Mouse (Mus musculus) left cerebral cortex, adult 8-10 months (tissue): ENCODE results near the gene Coq8b. TPM values are rescaled to one million over a fixed set of nuclear protein-coding genes. Genes with fewer than 3 reads are reported as not detected.

ENCODE experiments used
- DNase-seq, 2 experiments: peaks; one replicate each; pipeline ENCODE4 v3.0.0; 2022; ENCODE audit warnings: low spot score in 2 of 2
- microRNA-seq, 2 experiments: library from miRNA; unstranded; fragments of <30 nt; microRNA quantifications; one replicate each; pipeline ENCODE4 v1.2.0; 2022
- total RNA-seq, 4 experiments: library from RNA; stranded (reverse); gene quantifications; 2 replicates each; pipeline ENCODE4 v1.2.4; 2022

The Coq8b gene
- total RNA-seq, 4 experiments from 2014 or later, result 29.8 to 38.9 (median 32.2) TPM

DNA sequence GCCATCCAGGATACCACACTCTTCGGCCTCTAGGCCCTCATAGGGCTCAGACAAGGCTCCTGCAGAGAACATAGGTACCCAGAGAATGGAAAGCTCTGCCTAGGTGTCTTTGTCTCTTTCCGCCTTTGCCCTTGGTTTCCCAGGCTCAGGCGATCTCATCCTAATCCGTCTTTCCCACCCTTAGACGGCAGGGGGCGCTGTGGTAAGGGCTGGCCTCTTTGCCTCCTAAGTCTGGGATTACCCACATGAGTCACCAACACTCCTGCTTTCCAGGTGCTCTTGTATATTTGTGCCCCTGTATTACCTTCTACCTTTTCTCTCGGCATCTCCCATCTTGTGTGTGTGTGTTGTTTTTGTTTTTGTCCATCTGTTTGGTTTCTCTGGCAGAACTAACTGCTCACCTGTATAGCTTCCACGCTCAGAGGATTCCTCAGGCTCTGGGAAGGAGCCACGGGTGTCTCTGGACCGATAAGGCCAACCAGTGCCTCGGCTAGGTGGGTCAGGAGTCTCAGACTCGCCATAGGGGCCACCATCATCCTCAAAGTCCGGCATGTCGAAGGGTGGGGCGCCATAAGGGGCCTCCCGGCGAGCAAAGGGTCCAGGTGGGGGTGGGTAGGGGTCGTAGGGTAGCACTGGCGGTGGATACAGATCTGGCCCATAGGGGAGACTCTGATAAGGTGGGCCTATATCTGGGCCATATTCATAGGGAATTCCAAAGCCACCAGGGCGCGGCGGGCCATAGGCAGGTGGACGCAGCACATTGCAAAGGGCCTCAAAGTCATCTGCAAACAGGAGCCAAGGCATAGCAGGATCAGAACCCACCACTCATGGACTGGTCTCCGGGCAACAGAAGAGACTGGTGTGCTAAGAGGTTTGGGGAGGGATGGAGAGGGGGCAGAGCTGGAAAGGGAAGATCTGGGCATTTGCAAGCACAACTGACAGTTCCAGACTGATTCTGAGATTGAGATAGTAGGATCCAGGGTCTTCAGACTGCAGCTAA lies 73.6 kb downstream of the Coq8b start:
- no peak for DNase-seq

DNA sequence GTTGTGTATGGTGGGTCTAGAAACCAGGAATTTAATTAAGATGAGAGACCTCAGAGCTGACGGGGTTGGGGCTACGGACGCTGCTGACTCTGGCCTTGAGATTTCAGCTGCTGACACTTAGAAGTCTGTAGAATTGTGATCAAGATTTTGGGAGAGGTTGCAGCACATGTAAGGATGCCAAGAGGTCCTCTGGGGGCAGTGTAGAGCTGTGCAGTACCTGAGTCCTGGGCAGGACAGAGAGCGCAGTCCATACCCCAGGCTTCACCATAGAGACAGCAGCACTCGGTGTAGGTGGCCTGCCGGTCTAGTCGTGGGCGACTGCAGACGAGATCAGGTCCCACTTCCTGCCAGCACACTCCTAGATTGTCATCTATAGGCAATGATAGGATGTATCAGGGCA lies 74.7 kb downstream of the Coq8b start:
- no peak for DNase-seq

Small RNAs within 50 kb of the gene (microRNA-seq; reads per million reads assigned to microRNA genes)
- 0 to 0.84 reads per million in 2 experiments for gene Mir1191

Other genes starting within 250 kb of the Coq8b start
- not detected for gene Cyp2a12, start 203.9 kb upstream of the Coq8b start, total RNA-seq
- gene Cyp2f2, start 113.1 kb upstream of the Coq8b start, total RNA-seq, result under 1 TPM in 2 of 4 experiments, not detected in 2; 0.28 to 0.32 TPM
- not detected for gene Cyp2t4, start 79.3 kb upstream of the Coq8b start, total RNA-seq
- 10 to 100 TPM; 87.9 to 97.7 (median 93.6) TPM for gene Egln2, start 66.2 kb upstream of the Coq8b start, total RNA-seq
- 100 to 1,000 TPM in 3 of 4 experiments, 10 to 100 TPM in 1; 94.2 to 108 (median 101) TPM for gene Rab4b, start 54.1 kb upstream of the Coq8b start, total RNA-seq
- gene Gm21983, start 51.9 kb upstream of the Coq8b start, total RNA-seq, result not detected
- gene Mia, start 51.9 kb upstream of the Coq8b start, total RNA-seq, result 1 to 10 TPM in 2 of 4 experiments, under 1 TPM in 2; 0.48 to 2.0 (median 1.4) TPM
- 10 to 100 TPM; 21.0 to 25.0 (median 23.2) TPM for gene BC024978, start 37.2 kb upstream of the Coq8b start, total RNA-seq
- gene Snrpa, start 36.8 kb upstream of the Coq8b start, total RNA-seq, result 10 to 100 TPM; 66.3 to 85.0 (median 72.8) TPM
- gene Itpkc, start 4.4 kb upstream of the Coq8b start, total RNA-seq, result 10 to 100 TPM in 3 of 4 experiments, 1 to 10 TPM in 1; 9.9 to 11.3 (median 10.3) TPM
- gene Numbl, start 25.4 kb downstream of the Coq8b start, total RNA-seq, result 10 to 100 TPM; 89.4 to 99.0 (median 95.1) TPM
- 10 to 100 TPM; 41.9 to 51.1 (median 44.6) TPM for gene Ltbp4, start 104.7 kb downstream of the Coq8b start, total RNA-seq
- 10 to 100 TPM; 20.7 to 25.9 (median 23.1) TPM for gene Shkbp1, start 123.0 kb downstream of the Coq8b start, total RNA-seq
- gene Gm20479, start 124.4 kb downstream of the Coq8b start, total RNA-seq, result not detected
- gene Sptbn4, start 214.7 kb downstream of the Coq8b start, total RNA-seq, result 100 to 1,000 TPM; 119 to 133 (median 127) TPM
- 10 to 100 TPM; 17.3 to 23.4 (median 20.2) TPM for gene Blvrb, start 215.0 kb downstream of the Coq8b start, total RNA-seq
- 1 to 10 TPM; 2.4 to 4.5 (median 3.4) TPM for gene Sertad3, start 240.7 kb downstream of the Coq8b start, total RNA-seq